In the genomic region with DNA sequence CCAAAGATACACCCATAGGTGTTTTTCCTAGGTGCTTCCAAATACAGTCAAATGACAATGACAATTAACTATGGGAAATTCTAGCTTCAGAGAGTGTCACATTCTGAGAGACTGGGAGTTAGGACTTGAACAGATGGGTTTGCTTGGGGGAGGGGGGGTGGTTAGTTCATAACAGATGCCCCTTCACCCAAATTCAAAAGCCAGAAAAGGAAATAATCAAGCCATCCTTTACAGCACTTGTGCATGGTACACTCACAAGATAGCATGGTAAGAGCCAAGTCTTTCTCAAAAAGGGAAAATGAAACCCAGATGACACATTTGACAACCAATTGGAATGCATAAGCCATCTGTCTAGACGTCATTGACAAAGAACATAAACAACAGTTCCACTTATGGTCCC, we compare ENCODE assay signal across 13 mouse cellular contexts.
"Had no signal": no experiment of that assay in that cellular context is flagged by ENCODE, and none has a peak within 500 bp of the region (broad histone marks: within the 10 kb centered on the region; RNA-seq: fewer than 3 reads in every experiment).

No protein-coding gene starts in this region.

- H3K9ac ChIP-seq: limb, embryonic 12.5 days; liver, embryonic 15.5 days; midbrain, embryonic 13.5 days had no signal

- H3K4me3 ChIP-seq: left cerebral cortex, adult 2 months; limb, embryonic 12.5 days; liver, embryonic 15.5 days; midbrain, embryonic 13.5 days had no signal

- H3K36me3 ChIP-seq: limb, embryonic 12.5 days; liver, embryonic 15.5 days; midbrain, embryonic 13.5 days had no signal

- DNase-seq: kidney, postnatal 25 days; lung, adult 2 months; lung, postnatal 36 days; right cerebral cortex, adult 18-20 months; right cerebral cortex, postnatal 25 days; thymus, adult 18-20 months; thymus, postnatal 14 days had no signal

- H3K27ac ChIP-seq: left cerebral cortex, adult 2 months; limb, embryonic 12.5 days; liver, embryonic 15.5 days; midbrain, embryonic 13.5 days had no signal

- H3K9me3 ChIP-seq: limb, embryonic 12.5 days; liver, embryonic 15.5 days; midbrain, embryonic 13.5 days had no signal

- H3K4me1 ChIP-seq: limb, embryonic 12.5 days; liver, embryonic 15.5 days; midbrain, embryonic 13.5 days had no signal

- H3K4me2 ChIP-seq: limb, embryonic 12.5 days; liver, embryonic 11.5 days; liver, embryonic 15.5 days; midbrain, embryonic 13.5 days had no signal

- H3K27me3 ChIP-seq: limb, embryonic 12.5 days; liver, embryonic 15.5 days; midbrain, embryonic 13.5 days had no signal

- ATAC-seq: lung, postnatal 0 days; midbrain, embryonic 13.5 days had no signal
